Mouse (Mus musculus) layer of hippocampus, adult 8-10 months (tissue): ENCODE data around the gene Gjc3. TPM values are rescaled to one million over a fixed set of nuclear protein-coding genes. Genes with fewer than 3 reads are reported as not detected.

ENCODE experiments used
- DNase-seq, 2 experiments: peaks; one replicate each; pipeline ENCODE4 v3.0.0; 2022; ENCODE audit warnings: low spot score in 2 of 2
- total RNA-seq, 4 experiments: library from RNA; stranded (reverse); gene quantifications; 2 replicates each; pipeline ENCODE4 v1.2.4; 2022

Gene Gjc3
- total RNA-seq, 4 experiments from 2014 or later: 21.7 to 35.9 (median 28.1) TPM

DNA sequence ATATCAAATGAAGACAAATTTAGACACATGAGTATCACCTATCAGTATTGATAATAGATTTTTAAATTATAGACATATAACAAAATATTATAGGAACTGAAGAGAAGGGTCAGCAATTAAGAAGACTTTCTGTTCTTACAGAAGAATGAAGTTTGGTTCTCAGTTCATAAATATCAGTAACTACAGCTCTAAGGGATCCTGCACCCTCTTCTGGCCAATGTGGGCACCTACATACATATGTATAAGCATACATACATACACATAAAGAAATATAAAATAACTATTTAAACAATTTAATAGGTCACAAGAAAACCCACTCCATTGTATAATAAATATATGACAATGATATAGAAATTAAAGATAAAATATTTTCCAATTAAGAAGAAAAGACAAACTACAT, 48.4 kb downstream of the Gjc3 start:
- DNase-seq: no peak

DNA sequence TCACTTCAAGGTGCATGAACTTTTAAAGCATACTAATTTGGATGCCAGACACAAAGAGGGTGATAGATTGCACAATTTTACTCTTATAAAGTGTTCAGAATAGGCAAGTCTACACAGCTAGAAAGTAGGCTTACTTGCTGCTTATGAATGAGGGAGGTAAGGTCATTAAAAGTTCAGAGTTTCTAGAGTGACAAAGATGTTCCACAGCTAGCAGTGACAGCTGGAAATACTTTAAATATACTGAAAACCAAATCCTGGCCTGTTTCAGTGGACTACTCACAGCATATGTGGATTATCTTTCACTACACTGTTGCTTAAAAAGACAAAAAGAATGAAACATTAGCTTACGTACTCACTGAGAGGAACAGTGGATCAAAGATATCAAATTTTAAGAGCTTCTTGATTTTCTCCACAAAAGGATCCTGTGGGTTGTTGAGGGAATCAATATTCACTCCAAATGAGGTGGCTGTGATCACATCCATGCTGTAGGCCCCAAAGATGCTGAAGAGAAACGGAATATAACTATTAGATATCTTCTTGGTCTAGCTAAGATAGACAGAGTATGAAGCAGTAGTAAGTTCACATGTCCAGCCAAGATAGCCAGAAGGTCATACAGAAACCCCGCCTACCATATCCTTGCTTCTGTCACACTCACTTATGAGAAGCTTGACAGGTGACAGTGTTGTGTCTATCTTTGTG, 53.2 kb downstream of the Gjc3 start:
- no peak for DNase-seq

Other genes starting within 250 kb of the Gjc3 start
- gene Nyap1, start 221.5 kb downstream of the Gjc3 start, total RNA-seq: 10 to 100 TPM; 64.7 to 77.5 (median 68.4) TPM
- 100 to 1,000 TPM; 146 to 236 (median 178) TPM for gene Tsc22d4, start 217.4 kb downstream of the Gjc3 start, total RNA-seq
- 10 to 100 TPM; 11.5 to 16.3 (median 14.1) TPM for gene Ppp1r35, start 184.2 kb downstream of the Gjc3 start, total RNA-seq
- 10 to 100 TPM; 44.6 to 52.9 (median 48.3) TPM for gene Mepce, start 175.4 kb downstream of the Gjc3 start, total RNA-seq
- gene Zcwpw1, start 175.3 kb downstream of the Gjc3 start, total RNA-seq: 1 to 10 TPM; 6.7 to 9.1 (median 7.5) TPM
- 1 to 10 TPM in 3 of 4 experiments, under 1 TPM in 1; 0.23 to 4.3 (median 2.6) TPM for gene Pilra, start 126.8 kb downstream of the Gjc3 start, total RNA-seq
- under 1 TPM in 2 of 4 experiments, not detected in 2; 0.57 to 0.58 TPM for gene Pilrb1, start 105.0 kb downstream of the Gjc3 start, total RNA-seq
- gene Pilrb2, start 91.3 kb downstream of the Gjc3 start, total RNA-seq: under 1 TPM in 1 of 4 experiments, not detected in 3; 0.27 TPM
- under 1 TPM; 0.14 to 0.49 (median 0.31) TPM for gene Cyp3a13, start 41.5 kb downstream of the Gjc3 start, total RNA-seq
- not detected for gene Azgp1, start 18.4 kb upstream of the Gjc3 start, total RNA-seq
- gene Smok3a, start 58.2 kb upstream of the Gjc3 start, total RNA-seq: not detected
- not detected for gene Smok3b, start 58.3 kb upstream of the Gjc3 start, total RNA-seq
- gene Smok3c, start 90.1 kb upstream of the Gjc3 start, total RNA-seq: not detected
- 10 to 100 TPM; 40.0 to 46.4 (median 43.2) TPM for gene Zkscan1, start 122.0 kb upstream of the Gjc3 start, total RNA-seq
- gene Zscan21, start 153.8 kb upstream of the Gjc3 start, total RNA-seq: 10 to 100 TPM; 13.4 to 17.5 (median 15.9) TPM
- gene Zfp113, start 192.6 kb upstream of the Gjc3 start, total RNA-seq: 10 to 100 TPM; 10.1 to 14.6 (median 13.2) TPM
- 100 to 1,000 TPM; 132 to 137 (median 134) TPM for gene Cops6, start 198.0 kb upstream of the Gjc3 start, total RNA-seq
- gene Ap4m1, start 208.9 kb upstream of the Gjc3 start, total RNA-seq: 10 to 100 TPM; 24.7 to 32.5 (median 28.9) TPM
- gene Mcm7, start 209.3 kb upstream of the Gjc3 start, total RNA-seq: 10 to 100 TPM; 14.1 to 17.9 (median 16.0) TPM
- 10 to 100 TPM; 37.9 to 42.7 (median 39.1) TPM for gene Taf6, start 224.4 kb upstream of the Gjc3 start, total RNA-seq
- 10 to 100 TPM; 12.1 to 14.7 (median 13.6) TPM for gene Cnpy4, start 224.4 kb upstream of the Gjc3 start, total RNA-seq
- gene Mblac1, start 231.2 kb upstream of the Gjc3 start, total RNA-seq: 10 to 100 TPM in 2 of 4 experiments, 1 to 10 TPM in 2; 7.4 to 11.1 (median 9.5) TPM